Mouse (Mus musculus) kidney, postnatal 36 days (tissue): ENCODE data around the gene Cdt1.

Experiments used
- DNase-seq, 2 experiments: peaks; one replicate each; pipeline ENCODE4 v3.0.0; 2021 to 2022; ENCODE audit warnings: mixed read lengths in 2 of 2

The Cdt1 gene

DNA sequence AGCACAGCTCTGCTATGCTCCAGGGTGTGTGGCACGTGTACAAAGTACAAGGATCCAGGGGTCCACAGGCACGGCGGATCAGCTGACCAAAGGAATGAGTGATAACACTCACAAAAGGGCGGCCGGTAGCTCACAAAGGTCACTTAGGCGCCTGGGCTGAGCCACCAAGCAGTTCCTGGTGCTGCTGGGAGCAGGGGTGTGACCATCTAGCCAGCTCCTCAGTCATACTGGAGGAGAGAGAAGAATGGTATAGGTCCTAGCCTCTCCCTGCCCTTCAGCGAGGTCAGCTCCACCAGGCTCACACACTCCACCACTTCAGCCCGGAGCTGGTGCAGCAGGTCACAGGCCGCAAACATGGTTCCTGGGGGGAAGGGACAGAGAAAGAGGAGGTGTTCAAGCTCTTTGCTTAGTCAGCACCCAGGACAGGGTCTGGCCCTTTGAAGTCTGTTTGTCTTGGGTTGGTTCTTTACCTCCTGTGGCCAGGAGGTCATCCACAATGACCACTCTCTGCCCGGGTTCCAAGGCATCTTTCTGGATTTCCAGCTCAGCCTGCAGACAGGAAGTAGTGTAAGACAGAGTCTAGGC, 6.9 kb downstream of the Cdt1 start:
- DNase-seq: peak; percentile 56 to 57

DNA sequence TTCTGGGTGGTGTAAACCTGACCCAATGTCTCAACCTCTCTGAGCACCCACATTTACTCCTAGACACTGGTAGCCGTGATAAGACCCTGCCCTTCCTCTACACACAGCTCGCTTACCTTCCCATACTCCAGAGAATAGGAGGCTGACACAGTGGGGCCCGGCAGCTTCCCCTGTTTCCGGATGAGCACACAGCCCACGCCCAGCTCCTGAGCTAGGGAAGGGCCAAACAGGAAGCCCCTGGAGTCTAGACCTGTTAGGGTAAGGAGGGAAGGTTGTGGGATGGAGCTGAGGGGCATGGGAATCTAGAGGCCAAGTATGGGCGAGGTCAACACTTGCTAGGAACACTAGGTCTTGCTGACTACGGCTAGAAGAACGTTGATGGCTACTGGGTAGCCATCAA, 7.5 kb downstream of the Cdt1 start:
- DNase-seq: no peak

DNA sequence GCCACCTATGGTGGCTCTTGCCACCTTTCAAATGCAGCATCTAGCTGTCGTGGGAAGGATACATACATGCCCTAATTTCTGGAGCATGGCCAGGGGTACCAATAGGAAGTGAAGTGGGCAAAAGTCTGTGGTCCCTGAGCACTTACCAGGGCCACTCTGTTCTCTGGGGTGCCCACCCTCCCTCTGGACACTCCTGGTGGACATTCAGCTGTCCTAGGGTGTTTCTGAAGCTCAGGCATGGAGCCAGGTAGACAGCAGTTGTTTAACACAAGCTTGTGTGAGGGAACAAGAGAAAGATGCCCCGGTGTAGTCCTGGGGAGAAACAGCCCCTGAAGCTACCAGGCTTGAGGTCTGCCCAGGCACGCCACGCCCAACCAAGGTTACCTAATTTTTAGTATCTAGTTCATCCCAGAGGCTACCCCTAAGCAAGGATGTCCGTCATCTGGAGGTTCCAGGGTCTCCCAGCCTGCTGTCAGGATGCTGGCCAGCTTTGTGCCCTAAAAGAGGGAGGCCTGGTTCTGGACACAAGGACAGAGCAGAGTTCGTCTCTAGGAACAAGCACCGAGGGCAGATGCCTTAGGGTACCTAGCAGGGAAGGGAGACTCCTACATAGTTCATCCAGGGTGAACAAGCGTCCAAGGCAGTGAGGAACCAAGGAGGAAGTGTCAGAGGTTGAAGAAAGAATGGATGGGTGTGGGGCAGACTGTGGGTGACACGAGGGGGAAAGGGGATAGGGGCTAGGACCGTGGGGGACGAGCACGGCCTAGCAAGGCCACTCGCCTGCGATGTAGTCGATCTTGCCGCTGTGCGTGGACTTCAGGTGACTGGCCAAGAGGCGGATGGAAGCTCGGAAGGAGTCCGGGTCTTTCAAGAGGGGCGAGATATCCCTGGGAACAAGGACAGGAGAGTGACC, 8.2 kb downstream of the Cdt1 start:
- DNase-seq: no peak

- DNase-seq: peak; percentile 97 to 98
Observed at GRCm38 (mm10) chr8:122576648-122577022, 8.8 kb downstream of the Cdt1 start, which contains the start of gene Aprt. TSS of gene Aprt (minus strand) at chr8:122576909.

DNA sequence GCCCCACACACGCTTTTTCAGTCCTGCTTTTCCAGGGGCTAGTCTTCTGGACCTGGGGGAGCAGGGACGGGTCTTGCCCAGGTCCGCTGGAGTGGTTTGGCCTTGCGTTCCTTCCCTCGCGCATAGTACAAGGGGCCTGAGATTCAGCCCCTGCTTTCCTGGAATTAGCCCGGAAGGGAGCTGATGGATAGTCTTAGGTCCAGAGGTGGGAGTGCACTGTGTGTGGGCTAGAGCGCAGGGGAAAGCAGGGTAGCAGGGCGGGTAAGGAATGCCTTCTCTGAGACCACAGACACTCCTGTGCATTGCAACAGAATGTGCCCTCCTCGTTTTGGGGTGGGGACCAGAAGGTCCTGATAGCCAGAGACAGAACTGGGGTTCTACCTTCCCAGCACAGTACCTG, 9.3 kb downstream of the Cdt1 start:
- DNase-seq: no peak

DNA sequence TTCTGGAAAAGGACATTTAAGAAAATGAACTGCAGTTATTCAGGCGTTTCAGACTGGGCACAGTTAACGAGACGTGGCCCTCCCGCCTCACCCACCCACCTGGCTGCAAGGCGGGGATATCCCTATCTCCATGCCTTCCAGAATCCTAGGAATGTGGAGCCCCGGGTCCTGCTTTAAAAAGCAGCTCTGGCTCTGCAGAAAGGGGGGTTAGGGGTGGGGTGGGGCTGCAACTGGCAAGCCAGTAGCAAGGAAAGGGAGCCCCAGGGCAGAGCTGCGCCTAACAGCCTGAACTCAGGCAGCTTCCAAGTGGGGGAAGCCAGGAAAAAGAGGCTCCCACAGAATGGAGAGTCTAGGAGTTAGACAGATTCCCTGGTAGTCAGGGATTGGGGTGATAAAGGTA, 11.4 kb downstream of the Cdt1 start:
- DNase-seq: no peak

DNA sequence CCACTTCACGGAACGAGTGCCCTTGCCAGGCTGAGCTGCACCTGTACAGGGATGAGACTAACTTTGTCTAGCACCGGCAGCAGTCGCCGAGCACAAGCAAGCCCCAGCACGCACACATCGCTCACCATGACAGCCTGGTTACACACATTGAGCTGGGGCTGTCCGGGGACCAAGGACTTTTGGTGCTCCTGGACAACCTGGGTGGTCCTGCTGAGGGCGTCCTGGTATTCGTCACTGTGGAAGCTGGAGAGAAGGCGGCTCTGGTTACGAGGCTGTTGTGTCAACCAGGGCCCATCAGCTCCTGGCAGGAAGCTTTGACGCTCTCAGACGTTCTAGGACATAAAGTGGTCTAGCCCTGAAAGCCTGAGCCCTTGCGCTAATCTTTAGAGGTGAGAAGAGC, 13.1 kb downstream of the Cdt1 start:
- no peak for DNase-seq

- DNase-seq: no peak
Observed at GRCm38 (mm10) chr8:122584981-122585380, 17.2 kb downstream of the Cdt1 start.

DNA sequence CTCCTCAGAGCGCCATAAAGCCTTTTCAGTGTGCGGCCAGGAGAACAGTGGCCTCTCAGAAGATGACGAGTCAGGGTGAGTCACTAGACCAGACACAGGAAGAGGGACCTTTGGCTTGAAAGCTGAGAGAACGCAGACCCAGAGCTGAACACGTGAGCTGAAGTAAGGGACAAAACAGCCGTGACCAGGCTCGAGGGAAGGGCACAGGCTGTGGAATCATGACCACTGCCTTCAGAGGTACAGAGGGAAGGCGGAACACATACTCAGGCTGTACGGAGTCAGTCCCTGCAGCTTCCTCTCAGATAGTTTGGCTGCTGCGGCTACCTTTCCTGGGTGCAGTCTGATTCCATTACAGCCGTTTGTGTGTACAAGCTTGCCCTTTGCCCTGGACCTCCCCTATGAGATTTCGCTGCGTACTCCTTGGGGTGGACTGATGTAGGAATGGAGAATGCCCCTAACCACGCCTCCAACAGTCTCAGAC, 17.6 kb downstream of the Cdt1 start:
- DNase-seq: no peak

DNA sequence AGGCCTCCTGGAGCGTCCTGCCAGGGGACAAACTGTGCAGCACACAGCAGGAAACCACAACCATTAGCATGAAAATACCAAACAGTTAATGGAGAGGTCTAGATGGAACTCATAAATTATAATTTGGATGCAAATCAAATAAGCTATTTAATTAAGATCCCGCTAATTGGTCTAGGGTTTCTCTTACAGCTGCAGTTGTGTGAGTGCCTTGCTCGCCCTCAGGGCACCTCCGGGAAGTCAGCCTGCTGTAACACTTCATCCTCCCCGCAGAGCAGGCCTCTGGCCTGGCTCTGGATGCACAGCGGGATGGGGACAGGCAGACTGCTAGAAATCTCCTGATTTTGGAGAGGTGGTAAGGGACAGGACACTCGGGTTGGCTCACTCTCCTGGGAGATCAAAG, 18.4 kb downstream of the Cdt1 start:
- DNase-seq: no peak

- no peak for DNase-seq
Observed at GRCm38 (mm10) chr8:122586749-122587148, 18.9 kb downstream of the Cdt1 start.

GRCm38 (mm10) chr8:122593240-122593639, 25.4 kb downstream of the Cdt1 start:
- DNase-seq: no peak

- DNase-seq: no peak
Observed at GRCm38 (mm10) chr8:122593783-122594507, 26.1 kb downstream of the Cdt1 start.

DNA sequence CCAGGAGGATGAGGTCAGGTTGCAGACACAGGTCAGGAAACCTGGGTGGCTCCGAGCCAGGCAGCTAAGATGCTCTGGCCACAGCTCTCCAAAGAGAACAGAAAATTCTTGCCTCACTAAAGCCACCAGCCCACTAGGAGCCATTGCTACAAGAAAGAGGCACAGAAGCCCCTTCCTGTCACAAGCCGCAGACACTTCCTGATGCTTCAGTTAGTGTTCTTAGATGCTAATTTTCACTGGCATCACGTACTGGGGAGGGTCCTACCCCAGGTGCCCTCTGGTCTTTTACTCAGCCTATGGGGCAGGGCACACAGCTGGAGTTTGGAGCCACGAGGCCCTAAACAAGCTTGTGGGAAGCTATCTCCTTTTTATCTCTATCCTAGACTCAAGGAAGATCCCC, 28.2 kb downstream of the Cdt1 start:
- DNase-seq: no peak

- DNase-seq: peak; percentile 79 to 84
Observed at GRCm38 (mm10) chr8:122600666-122601065, 32.9 kb downstream of the Cdt1 start.

- no peak for DNase-seq
Observed at GRCm38 (mm10) chr8:122604640-122605039, 36.8 kb downstream of the Cdt1 start.

GRCm38 (mm10) chr8:122605367-122605766, 37.6 kb downstream of the Cdt1 start:
- DNase-seq: no peak

DNA sequence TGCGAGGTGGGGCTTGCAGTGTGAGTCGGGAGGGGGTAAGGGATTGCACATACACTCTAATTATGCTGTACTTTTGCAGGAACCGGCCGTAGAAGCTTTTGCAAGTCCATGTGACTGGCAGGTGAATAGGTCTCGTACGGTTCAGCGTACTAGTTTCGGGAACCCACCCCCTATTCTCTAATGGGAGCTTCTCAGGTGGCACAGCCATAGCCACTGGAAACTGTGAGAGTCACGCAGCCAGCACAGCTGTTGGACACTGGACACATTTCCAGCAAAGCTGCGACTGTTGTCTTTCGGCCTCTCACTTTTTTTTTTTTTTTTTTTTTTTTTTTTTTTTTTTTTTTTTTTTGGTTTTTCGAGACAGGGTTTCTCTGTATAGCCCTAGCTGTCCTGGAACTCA, 39.0 kb downstream of the Cdt1 start:
- DNase-seq: no peak

GRCm38 (mm10) chr8:122610209-122610608, 42.4 kb downstream of the Cdt1 start:
- no peak for DNase-seq

DNA sequence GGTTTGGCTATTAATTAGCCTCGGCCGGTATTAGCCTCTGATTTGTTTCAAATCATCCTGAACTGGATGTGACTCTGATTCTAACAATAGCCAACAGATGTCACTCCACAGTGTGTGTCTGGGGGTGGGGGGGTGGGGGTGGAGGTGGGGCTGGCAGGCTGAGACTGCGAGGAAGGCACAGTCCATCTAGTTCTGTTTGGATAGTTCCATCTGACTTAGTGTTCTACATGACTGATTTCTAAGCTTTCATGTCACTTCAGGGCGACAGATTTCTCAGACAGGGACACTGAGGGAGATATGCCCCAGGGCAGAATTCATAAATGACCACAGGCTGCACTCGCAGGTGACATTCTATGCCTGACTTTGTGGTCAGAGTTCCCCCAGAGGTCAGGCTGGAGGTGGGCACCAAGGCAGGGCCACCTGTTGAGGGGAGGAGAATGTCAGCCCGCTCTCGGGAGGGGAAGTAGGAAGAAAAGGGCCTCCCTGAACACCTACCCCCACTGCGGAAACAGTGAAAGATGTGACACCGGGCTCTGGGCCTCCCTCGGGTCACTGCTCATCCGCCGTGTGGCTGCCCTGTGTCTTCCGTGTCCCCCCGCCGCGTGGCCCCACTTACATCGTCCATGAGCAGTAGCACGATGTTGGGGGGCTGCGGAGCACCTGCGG, 42.9 kb downstream of the Cdt1 start:
- DNase-seq: peak; percentile 23 to 42

GRCm38 (mm10) chr8:122611295-122612133, 43.7 kb downstream of the Cdt1 start, which contains the start of the genes Galns and Trappc2l:
TSS of gene Galns (minus strand) at chr8:122611463.
TSS of gene Trappc2l (plus strand) at chr8:122611640.
- peak; percentile 97 to 98 for DNase-seq
